Mouse (Mus musculus) ES-E14 (cell line): ENCODE results near the gene Tmem181a. TPM values are rescaled to one million over a fixed set of nuclear protein-coding genes. Genes with fewer than 3 reads are reported as not detected.
"Not testable (repeated sequence)": the region's sequence is repeated elsewhere in the genome, so short reads cannot be mapped to it uniquely, and the experiment has no call there.

Source experiments
- DNase-seq: peaks from one replicate; pipeline ENCODE4 v3.0.0-alpha.2; 2013; ENCODE audit warnings: low read depth, low spot score
- H3K27ac ChIP-seq: 2 replicates; pipeline ENCODE4 v1.5.1; 2012; ENCODE audit warnings: low read depth, mild to moderate bottlenecking, low read length, moderate library complexity, mixed read lengths; ENCODE audit not compliant: poor library complexity, insufficient read depth, severe bottlenecking
- H3K36me3 ChIP-seq: 2 replicates; pipeline ENCODE4 v1.6.1; 2012; ENCODE audit warnings: mild to moderate bottlenecking, low read length, moderate library complexity, mixed read lengths; ENCODE audit not compliant: control insufficient read depth, poor library complexity, insufficient read depth, severe bottlenecking
- H3K4me1 ChIP-seq, 2 experiments: fragments of 150-350 bp in 1 of 2; sonication (generic) in 1 of 2; 2 replicates each; pipeline ENCODE4 v1.6.1; 2012; ENCODE audit warnings: low read length in 2 of 2, mild to moderate bottlenecking in 1 of 2, mixed read lengths in 1 of 2; ENCODE audit not compliant: control insufficient read depth in 2 of 2, insufficient read depth in 2 of 2, poor library complexity in 1 of 2
- H3K4me3 ChIP-seq, 2 experiments: fragments of 150-350 bp in 1 of 2; sonication (generic) in 1 of 2; 2 replicates each; pipeline ENCODE4 v1.5.1; 2012; ENCODE audit warnings: low read length in 2 of 2, low read depth in 1 of 2, mild to moderate bottlenecking in 1 of 2, mixed read lengths in 1 of 2; ENCODE audit not compliant: insufficient read depth in 1 of 2, poor library complexity in 1 of 2, severe bottlenecking in 1 of 2
- H3K9ac ChIP-seq: 2 replicates; pipeline ENCODE4 v1.6.1; 2012; ENCODE audit warnings: low read depth, mild to moderate bottlenecking, low read length, mixed read lengths; ENCODE audit not compliant: poor library complexity, insufficient read depth, severe bottlenecking
- H3K9me3 ChIP-seq: fragments of 150-350 bp; sonication (generic); 2 replicates; pipeline ENCODE4 v1.6.1; 2012; ENCODE audit warnings: low read depth, mild to moderate bottlenecking, low read length; ENCODE audit not compliant: control insufficient read depth, insufficient read depth
- in situ Hi-C, 2 experiments: fragments of 600-800 bp; cut with MboI; formaldehyde crosslinking; loops; one replicate each; pipeline ENCODE4 v1.15.1; 2025; ENCODE audit warnings: low sequenced_read_pairs in 2 of 2, inconsistent platforms in 1 of 2; ENCODE audit not compliant: unreplicated experiment in 2 of 2
- total RNA-seq: library from RNA; depleted of rRNA; stranded (reverse); fragments of 300-350 nt; gene quantifications from 2 replicates; pipeline ENCODE4 v1.2.3, GENCODE M21; 2012

Gene Tmem181a
- total RNA-seq, 1 experiment = 27.0 TPM

- Histone ChIP-seq H3K4me3 (peak overlapping the region; percentile 65 to 66), H3K9ac (peak overlapping the region; percentile 73)
- in situ Hi-C loops, H3K9me3 ChIP-seq, H3K27ac ChIP-seq, H3K36me3 ChIP-seq, DNase-seq, H3K4me1 ChIP-seq: not testable (repeated sequence)
Observed at GRCm38 (mm10) chr17:6269876-6270831, 13.5 kb downstream of the Tmem181a start.

DNA sequence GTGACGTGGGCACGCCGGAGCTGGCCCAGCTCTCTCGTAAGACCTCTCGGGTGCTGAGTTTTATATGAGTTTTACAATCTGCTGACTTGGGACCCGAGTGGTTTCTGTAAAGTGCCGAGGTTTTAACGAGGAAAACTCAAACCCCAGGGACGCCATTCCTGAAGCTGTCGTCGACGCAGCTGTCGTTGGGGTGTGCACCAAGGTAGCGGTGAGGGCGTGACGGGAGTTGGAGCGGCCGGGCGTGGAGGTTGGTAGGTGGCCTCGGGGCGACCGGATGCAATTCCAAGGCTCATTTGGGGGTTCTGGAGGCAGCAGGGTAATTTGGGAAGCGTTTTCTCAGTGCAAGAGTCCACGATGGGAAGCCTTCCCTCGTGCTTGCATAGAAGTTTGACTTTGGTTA lies 14.2 kb downstream of the Tmem181a start:
- Histone ChIP-seq H3K9ac (peak overlapping the region; percentile 73), H3K4me3 (peak overlapping the region; percentile 65 to 66)
- H3K36me3 ChIP-seq, in situ Hi-C loops, H3K4me1 ChIP-seq, H3K27ac ChIP-seq, H3K9me3 ChIP-seq, DNase-seq: not testable (repeated sequence)

GRCm38 (mm10) chr17:6271970-6272369 lies 15.3 kb downstream of the Tmem181a start:
- H3K9ac ChIP-seq, H3K4me3 ChIP-seq, H3K4me1 ChIP-seq, in situ Hi-C loops, H3K27ac ChIP-seq, DNase-seq, H3K36me3 ChIP-seq, H3K9me3 ChIP-seq: not testable (repeated sequence)

- DNase-seq, H3K9ac ChIP-seq, H3K4me3 ChIP-seq, H3K4me1 ChIP-seq, H3K9me3 ChIP-seq, H3K27ac ChIP-seq, in situ Hi-C loops, H3K36me3 ChIP-seq: not testable (repeated sequence)
Observed at GRCm38 (mm10) chr17:6274693-6275092, 18.0 kb downstream of the Tmem181a start.

DNA sequence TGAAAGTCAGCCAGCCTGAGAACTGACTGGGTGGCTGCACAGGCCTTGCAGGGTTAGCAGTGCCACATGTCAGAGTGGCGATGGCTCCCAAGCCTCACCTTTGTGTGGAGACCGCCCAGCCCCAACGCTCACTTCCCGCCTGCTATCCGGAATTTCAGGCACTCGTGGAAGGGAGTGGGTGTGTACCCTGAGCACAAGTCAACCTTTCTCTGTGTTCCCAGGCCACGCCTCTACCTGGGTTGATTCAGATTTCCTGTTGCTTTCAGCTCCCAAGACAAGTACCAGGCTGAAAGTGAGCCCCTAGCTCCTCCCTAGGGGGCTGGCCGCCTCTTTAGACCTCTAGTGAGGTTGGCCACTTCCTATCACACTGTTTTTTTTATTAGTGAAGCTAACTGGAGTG lies 22.5 kb downstream of the Tmem181a start:
- H3K4me1 ChIP-seq, DNase-seq, in situ Hi-C loops: not testable (repeated sequence)

DNA sequence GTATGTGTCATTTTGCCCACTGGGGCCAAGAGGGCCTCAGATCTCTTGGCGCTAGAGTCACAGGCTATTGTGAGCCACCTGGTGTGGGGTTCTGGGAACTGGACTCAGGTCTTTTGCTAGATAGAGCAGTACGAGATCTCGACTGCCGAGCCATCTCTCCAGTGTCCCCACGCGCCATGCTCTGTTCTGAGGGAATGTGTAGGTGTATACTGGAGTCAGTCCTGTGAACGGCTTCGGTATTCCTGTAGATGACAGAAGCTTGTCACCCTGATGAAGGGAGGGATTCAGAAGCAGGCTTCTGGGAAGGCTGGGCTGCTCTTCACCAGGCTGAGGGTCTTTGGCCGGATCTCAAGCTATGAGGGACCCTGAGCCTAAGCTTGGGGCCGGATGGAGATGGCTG lies 23.1 kb downstream of the Tmem181a start:
- H3K4me3 ChIP-seq, DNase-seq, H3K36me3 ChIP-seq, H3K4me1 ChIP-seq, H3K27ac ChIP-seq, in situ Hi-C loops, H3K9me3 ChIP-seq, H3K9ac ChIP-seq: not testable (repeated sequence)

More for the DNA sequence above, 22.5 kb downstream of the Tmem181a start:
- not testable (repeated sequence) for H3K9me3 ChIP-seq, H3K27ac ChIP-seq, H3K36me3 ChIP-seq, H3K9ac ChIP-seq, H3K4me3 ChIP-seq

GRCm38 (mm10) chr17:6280513-6280912 lies 23.9 kb downstream of the Tmem181a start:
- H3K9ac ChIP-seq, H3K4me3 ChIP-seq, DNase-seq, H3K36me3 ChIP-seq, H3K27ac ChIP-seq, H3K4me1 ChIP-seq, in situ Hi-C loops, H3K9me3 ChIP-seq: not testable (repeated sequence)

DNA sequence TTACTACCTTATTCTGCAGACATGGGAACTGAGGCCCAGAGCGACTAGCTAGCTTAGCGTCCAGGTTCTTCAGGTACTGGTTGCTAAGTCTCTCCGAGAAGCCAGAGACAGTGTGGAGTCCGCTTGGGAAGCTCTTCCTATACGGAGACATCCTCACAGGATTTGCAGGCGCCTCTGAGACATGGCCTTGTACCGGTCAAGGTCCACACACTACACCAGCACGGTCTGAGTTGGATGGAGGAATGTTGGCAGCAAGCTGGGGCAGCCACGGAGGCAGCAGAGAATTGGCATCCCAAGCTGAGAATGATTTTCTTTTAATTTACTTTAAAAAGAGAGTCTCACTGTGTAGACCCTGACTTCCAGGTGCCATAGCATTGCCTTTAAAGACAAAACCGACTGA lies 26.5 kb downstream of the Tmem181a start:
- H3K9ac ChIP-seq, H3K27ac ChIP-seq, H3K9me3 ChIP-seq, H3K4me3 ChIP-seq, in situ Hi-C loops, H3K36me3 ChIP-seq, DNase-seq, H3K4me1 ChIP-seq: not testable (repeated sequence)
